Comparison of ENCODE assay signal across 28 mouse cellular contexts in the genomic region with DNA sequence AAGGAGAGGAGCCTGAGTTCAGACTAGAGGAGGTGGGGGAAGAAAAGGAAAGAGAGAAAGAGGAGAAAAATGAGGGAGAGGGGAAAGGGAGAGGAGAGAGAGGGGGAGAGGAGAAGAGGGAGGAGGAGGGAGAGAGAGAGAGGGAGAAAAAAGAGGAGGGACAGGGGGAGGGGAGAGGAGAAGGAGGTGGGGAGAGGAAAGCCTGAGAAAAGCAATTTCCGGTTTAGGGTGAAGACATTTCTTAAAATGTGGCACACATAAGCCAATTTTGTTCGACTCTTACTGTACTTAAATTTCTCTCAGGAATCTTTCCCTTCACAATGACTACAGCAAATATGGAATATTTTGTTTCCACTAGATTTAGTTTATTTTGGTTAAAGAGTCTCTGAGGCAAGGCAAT. TPM values are rescaled to one million over a fixed set of nuclear protein-coding genes. Genes with fewer than 3 reads are reported as not detected.
DNase-seq lines count a peak whose midpoint lies in the region; ATAC-seq and TF ChIP-seq lines count a peak whose summit lies in the region.
"Had no signal": no experiment of that assay in that cellular context is flagged by ENCODE, and none has a peak within 500 bp of the region (broad histone marks: within the 10 kb centered on the region; RNA-seq: fewer than 3 reads in every experiment).

No protein-coding gene starts in this region.

- no peak for TF ChIP-seq EP300 in heart, postnatal 0 days (IDR thresholded peaks at IDR 0.05; ENCODE audit: low read depth)

- H3K9me3 ChIP-seq in heart, embryonic 11.5 days (replicated peaks; ENCODE audit: control insufficient read depth, low read length) = no peaks in the 10 kb centered on the region
- H3K9me3 ChIP-seq in lung, embryonic 15.5 days = no peaks in the 10 kb centered on the region
- no peaks in the 10 kb centered on the region for H3K9me3 ChIP-seq in embryonic facial prominence, embryonic 13.5 days
- H3K9me3 ChIP-seq in heart, postnatal 0 days (replicated peaks; ENCODE audit: control insufficient read depth, low read length) = no peaks in the 10 kb centered on the region
- H3K9me3 ChIP-seq: forebrain, embryonic 15.5 days; G1E; hindbrain, embryonic 15.5 days; intestine, embryonic 15.5 days; liver, embryonic 13.5 days; midbrain, embryonic 15.5 days; neural tube, embryonic 12.5 days had no signal

- WGBS in heart, embryonic 11.5 days (ENCODE audit: insufficient replicate concordance) = 55% methylated on average over 2 of the region's 2 CpGs
- 26% methylated on average over 2 of the region's 2 CpGs for WGBS in lung, embryonic 15.5 days
- WGBS in embryonic facial prominence, embryonic 13.5 days = 29% methylated on average over 2 of the region's 2 CpGs
- 56% methylated on average over 2 of the region's 2 CpGs for WGBS in heart, postnatal 0 days

- H3K4me3 ChIP-seq in heart, embryonic 11.5 days (ENCODE audit: low read depth, low read length) = no peak overlapping the region
- H3K4me3 ChIP-seq in lung, embryonic 15.5 days = peak overlapping the region; percentile 27
- H3K4me3 ChIP-seq in embryonic facial prominence, embryonic 13.5 days = 0 out of 2 replicates have a peak overlapping the region, but pooled peaks have one; percentile 9
- H3K4me3 ChIP-seq in heart, postnatal 0 days (ENCODE audit: low read depth, low read length) = peak overlapping the region; percentile 8
- H3K4me3 ChIP-seq: forebrain, embryonic 15.5 days; hindbrain, embryonic 15.5 days; intestine, embryonic 15.5 days; layer of hippocampus, adult 2 months; liver, embryonic 13.5 days; midbrain, embryonic 15.5 days; neural tube, embryonic 12.5 days had no signal

- no peak for DNase-seq in heart, postnatal 14 days
- DNase-seq in lung, postnatal 14 days = no peak
- no peak for DNase-seq in heart, postnatal 0 days (ENCODE audit: low spot score)
- DNase-seq in spleen, adult 12 weeks (ENCODE audit: low spot score) = no peak
- no peak for DNase-seq in layer of hippocampus, adult 11-12 months (ENCODE audit: low spot score)
- DNase-seq: adrenal gland, adult 2 months; B cell, adult 2 months; cerebellum, adult 11 months; cerebellum, postnatal 10 days; gastrocnemius, postnatal 10 days; kidney, adult 9 months; kidney, postnatal 14 days; liver, embryonic 13.5 days; right cerebral cortex, postnatal 14 days; spleen, adult 18-20 months had no signal

- peak overlapping the region; percentile 52 for H3K4me2 ChIP-seq in heart, embryonic 11.5 days
- peak overlapping the region; percentile 65 for H3K4me2 ChIP-seq in lung, embryonic 15.5 days
- peak overlapping the region; percentile 43 for H3K4me2 ChIP-seq in embryonic facial prominence, embryonic 13.5 days
- peak overlapping the region; percentile 50 for H3K4me2 ChIP-seq in heart, postnatal 0 days (ENCODE audit: low read depth, low read length)
- H3K4me2 ChIP-seq: forebrain, embryonic 15.5 days; hindbrain, embryonic 15.5 days; intestine, embryonic 15.5 days; liver, embryonic 13.5 days; midbrain, embryonic 15.5 days; neural tube, embryonic 12.5 days had no signal

- intact Hi-C loops in heart, postnatal 14 days (cut with DNase I) = no loop called here

- H3K27ac ChIP-seq in heart, embryonic 11.5 days (ENCODE audit: low read depth, low read length) = peak overlapping the region; percentile 46; the same call in 1 of the 2 replicates
- H3K27ac ChIP-seq in lung, embryonic 15.5 days = peak overlapping the region; percentile 72
- H3K27ac ChIP-seq in embryonic facial prominence, embryonic 13.5 days = peak overlapping the region; percentile 44; the same call in 1 of the 2 replicates
- H3K27ac ChIP-seq in heart, postnatal 0 days (ENCODE audit: low read depth) = peak overlapping the region; percentile 13; the same call in 1 of the 2 replicates
- H3K27ac ChIP-seq: forebrain, embryonic 15.5 days; hindbrain, embryonic 15.5 days; intestine, embryonic 15.5 days; layer of hippocampus, adult 2 months; liver, embryonic 13.5 days; macrophage; midbrain, embryonic 15.5 days; neural tube, embryonic 12.5 days had no signal

- no peak for TF ChIP-seq CTCF in heart, postnatal 0 days (IDR thresholded peaks at IDR 0.05; ENCODE audit: low read depth)

- no peak overlapping the region for H3K9ac ChIP-seq in heart, embryonic 11.5 days (ENCODE audit: low read depth, low read length)
- H3K9ac ChIP-seq in lung, embryonic 15.5 days = 0 out of 2 replicates have a peak overlapping the region, but pooled peaks have one; percentile 20
- no peak overlapping the region for H3K9ac ChIP-seq in embryonic facial prominence, embryonic 13.5 days
- H3K9ac ChIP-seq in heart, postnatal 0 days (replicated peaks; ENCODE audit: low read depth, low read length) = peak overlapping the region; percentile 22; the same call in 1 of the 2 replicates
- H3K9ac ChIP-seq: forebrain, embryonic 15.5 days; hindbrain, embryonic 15.5 days; intestine, embryonic 15.5 days; liver, embryonic 13.5 days; midbrain, embryonic 15.5 days; neural tube, embryonic 12.5 days had no signal

- no peaks in the 10 kb centered on the region for H3K27me3 ChIP-seq in heart, embryonic 11.5 days (ENCODE audit: control insufficient read depth, insufficient read depth, low read length)
- no peaks in the 10 kb centered on the region for H3K27me3 ChIP-seq in lung, embryonic 15.5 days
- H3K27me3 ChIP-seq in embryonic facial prominence, embryonic 13.5 days = no peaks in the 10 kb centered on the region
- H3K27me3 ChIP-seq in heart, postnatal 0 days (ENCODE audit: control insufficient read depth, insufficient read depth, low read length) = no peaks in the 10 kb centered on the region
- H3K27me3 ChIP-seq: CH12.LX; forebrain, embryonic 15.5 days; hindbrain, embryonic 15.5 days; intestine, embryonic 15.5 days; liver, embryonic 13.5 days; midbrain, embryonic 15.5 days; neural tube, embryonic 12.5 days had no signal

- ATAC-seq in heart, embryonic 11.5 days (replicated peaks; ENCODE audit: insufficient number of reproducible peaks, low FRiP score, low TSS enrichment) = no peak
- no peak for ATAC-seq in lung, embryonic 15.5 days (ENCODE audit: borderline replicate concordance, extremely low read depth, low FRiP score, low TSS enrichment)
- ATAC-seq in embryonic facial prominence, embryonic 13.5 days (ENCODE audit: insufficient number of reproducible peaks, insufficient read depth, low FRiP score, low TSS enrichment, low read depth) = no peak
- no peak for ATAC-seq in heart, postnatal 0 days (ENCODE audit: insufficient read depth, low read depth)
- ATAC-seq: forebrain, embryonic 15.5 days; intestine, embryonic 15.5 days; midbrain, embryonic 15.5 days; Patski had no signal

- H3K4me1 ChIP-seq in heart, embryonic 11.5 days (ENCODE audit: control insufficient read depth, insufficient read depth, low read length) = peaks cover 26% of the 10 kb centered on the region
- peaks cover 25% of the 10 kb centered on the region for H3K4me1 ChIP-seq in lung, embryonic 15.5 days
- peaks cover 75% of the 10 kb centered on the region for H3K4me1 ChIP-seq in embryonic facial prominence, embryonic 13.5 days
- H3K4me1 ChIP-seq in heart, postnatal 0 days (ENCODE audit: control insufficient read depth, insufficient read depth) = 0 out of 2 replicates have a peak, but pooled peaks cover 36% of the 10 kb centered on the region
- H3K4me1 ChIP-seq: neural tube, embryonic 12.5 days had no signal

- peaks cover 3% of the 10 kb centered on the region; the same call in 1 of the 2 replicates for H3K36me3 ChIP-seq in heart, embryonic 11.5 days (ENCODE audit: control insufficient read depth, insufficient read depth, low read length)
- no peaks in the 10 kb centered on the region for H3K36me3 ChIP-seq in lung, embryonic 15.5 days
- peaks cover 14% of the 10 kb centered on the region for H3K36me3 ChIP-seq in embryonic facial prominence, embryonic 13.5 days
- H3K36me3 ChIP-seq in heart, postnatal 0 days (replicated peaks; ENCODE audit: control insufficient read depth, insufficient read depth, low read length) = peaks cover 6% of the 10 kb centered on the region
- H3K36me3 ChIP-seq: forebrain, embryonic 15.5 days; G1E; hindbrain, embryonic 15.5 days; intestine, embryonic 15.5 days; liver, embryonic 13.5 days; midbrain, embryonic 15.5 days; neural tube, embryonic 12.5 days had no signal

RNA-seq across cellular contexts. Expression of gene Ednra, which starts 5.3 kb away (rescaled TPM):
- polyA plus RNA-seq in heart, embryonic 11.5 days (2014; fragmentation: Nextera tagmentation; extraction: Ambion mirVana) = 47.6 and 48.5 TPM in 2 replicates
- total RNA-seq in heart, postnatal 14 days (2021) = 10 to 100 TPM; 57.6 to 64.8 TPM
- 109 and 116 TPM in 2 replicates for polyA plus RNA-seq in lung, embryonic 15.5 days (2015; fragmentation: Nextera tagmentation; extraction: Ambion mirVana)
- polyA plus RNA-seq in embryonic facial prominence, embryonic 13.5 days (2015; fragmentation: Nextera tagmentation; extraction: Ambion mirVana) = 56.3 and 58.4 TPM in 2 replicates
- total RNA-seq in heart, postnatal 0 days (2014; rRNA removed; ENCODE audit: low replicate concordance) = 37.0 and 43.7 TPM in 2 replicates
- 25.5 and 35.2 TPM in 2 replicates for polyA plus RNA-seq in heart, postnatal 0 days (2015; fragmentation: Nextera tagmentation; extraction: Ambion mirVana)
- polyA plus RNA-seq: G1E, macrophage had no signal

Comparison
In these comparisons a context has a peak if more than half of its experiments do, and no peak if none do; other contexts are left out.
1. H3K9ac ChIP-seq: peak in lung, embryonic 15.5 days (single experiment) and heart, postnatal 0 days (single experiment); none in heart, embryonic 11.5 days (single experiment) and embryonic facial prominence, embryonic 13.5 days (single experiment).
2. H3K27ac ChIP-seq: peak in every context shown above with its lines; median percentile 72 in lung, embryonic 15.5 days; 46 in heart, embryonic 11.5 days; 44 in embryonic facial prominence, embryonic 13.5 days; 13 in heart, postnatal 0 days.
3. Peak in every context shown above with its lines, with median percentiles within 50 percentile points of each other: H3K4me2 ChIP-seq.